Mouse (Mus musculus): ENCODE measurements around the gene Zfp968.
"Not testable (repeated sequence)": the region's sequence is repeated elsewhere in the genome, so short reads cannot be mapped to it uniquely, and the experiment has no call there.

Zfp968 gene

GRCm38 (mm10) chr2:175372136-175372535 is at the start of gene Zfp968:
Gene Zfp968 (plus strand): TSS chr2:175372436.
- DNase-seq (ENCODE audit: inconsistent age in 2 of 2, low spot score in 1 of 2) = not testable (repeated sequence)

GRCm38 (mm10) chr2:175338097-175338496 is 34.1 kb upstream of the Zfp968 start, which contains the start of gene Gm4631:
Gene Gm4631 (minus strand): TSS chr2:175338197.
- DNase-seq (ENCODE audit: inconsistent age in 2 of 2, low spot score in 1 of 2) = not testable (repeated sequence)
